Mouse (Mus musculus): ENCODE results near the gene Med13. TPM values are rescaled to one million over a fixed set of nuclear protein-coding genes. Genes with fewer than 3 reads are reported as not detected.

Gene Med13
- polyA plus RNA-seq, 1 experiment from 2014 or later: 12.7 TPM

DNA sequence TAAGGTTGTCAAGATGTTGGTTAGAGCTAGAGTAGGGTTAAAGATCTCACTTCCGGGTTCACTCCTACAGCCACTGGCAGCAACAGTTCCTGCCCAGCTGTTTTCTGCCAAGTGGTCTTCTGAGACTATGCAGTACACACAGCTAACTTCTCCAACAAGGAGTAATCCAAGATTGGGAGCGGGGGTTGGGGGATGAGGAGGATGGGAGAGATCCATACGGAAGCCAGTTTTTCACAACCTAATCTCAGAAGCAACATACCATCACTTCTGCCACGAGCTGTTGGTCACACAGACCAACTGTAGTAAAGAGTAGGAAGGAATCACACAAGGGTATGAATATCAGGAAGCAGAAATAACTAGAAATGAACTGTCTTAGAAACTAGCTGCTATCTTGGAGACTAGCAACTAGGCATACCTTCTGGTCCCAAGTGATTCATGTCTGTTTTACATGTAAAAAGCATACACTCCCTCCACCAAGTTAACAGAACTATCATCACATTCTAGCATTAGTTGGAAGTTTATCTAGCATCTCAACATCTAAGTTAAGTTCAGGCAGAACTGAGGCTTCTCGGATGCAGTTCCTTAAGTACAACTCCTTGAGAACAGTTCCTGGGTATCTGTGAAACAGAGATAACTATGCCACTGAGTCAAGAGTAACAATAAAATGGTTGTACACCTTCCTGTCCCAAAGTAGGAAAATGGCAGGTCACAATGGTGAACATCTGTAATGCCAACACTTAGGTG, 7.5 kb upstream of the Med13 start:
- ATAC-seq (ENCODE audit: low FRiP score) (no peak), DNase-seq (ENCODE audit: low spot score) (no peak)
- 86% methylated on average over 5 of the region's 5 CpGs for WGBS
- no peak overlapping the region for H3K4me2 ChIP-seq (replicated peaks)
- H3K9me3 ChIP-seq (ENCODE audit: control insufficient read depth, low read length): no peaks in the 10 kb centered on the region
- H3K27me3 ChIP-seq (ENCODE audit: control insufficient read depth, insufficient read depth, low read length): no peaks in the 10 kb centered on the region
- H3K27ac ChIP-seq: no peak overlapping the region
- H3K4me1 ChIP-seq (replicated peaks; ENCODE audit: control insufficient read depth, insufficient read depth, low read length): no peaks in the 10 kb centered on the region
- no peak overlapping the region for H3K9ac ChIP-seq
- no peaks in the 10 kb centered on the region for H3K36me3 ChIP-seq (replicated peaks; ENCODE audit: control insufficient read depth, insufficient read depth)
- no peak overlapping the region for H3K4me3 ChIP-seq (replicated peaks; ENCODE audit: low read length)

- ATAC-seq (ENCODE audit: low FRiP score) (peak; percentile 97), DNase-seq (ENCODE audit: low spot score) (peak; percentile 96)
- Histone ChIP-seq H3K9ac (peak overlapping the region; percentile 98), H3K9me3 (ENCODE audit: control insufficient read depth, low read length) (no peaks in the 10 kb centered on the region), H3K4me2 (replicated peaks) (peak overlapping the region; percentile 89), H3K36me3 (replicated peaks; ENCODE audit: control insufficient read depth, insufficient read depth) (peaks cover 14% of the 10 kb centered on the region), H3K4me1 (replicated peaks; ENCODE audit: control insufficient read depth, insufficient read depth, low read length) (peaks cover 27% of the 10 kb centered on the region), H3K27ac (peak overlapping the region; percentile 98), H3K27me3 (ENCODE audit: control insufficient read depth, insufficient read depth, low read length) (no peaks in the 10 kb centered on the region), H3K4me3 (replicated peaks; ENCODE audit: low read length) (peak overlapping the region; percentile 96)
- under 1% methylated on average over 44 of the region's 45 CpGs for WGBS
Observed at GRCm38 (mm10) chr11:86357984-86358528, 654 bp upstream of the Med13 start.

DNA sequence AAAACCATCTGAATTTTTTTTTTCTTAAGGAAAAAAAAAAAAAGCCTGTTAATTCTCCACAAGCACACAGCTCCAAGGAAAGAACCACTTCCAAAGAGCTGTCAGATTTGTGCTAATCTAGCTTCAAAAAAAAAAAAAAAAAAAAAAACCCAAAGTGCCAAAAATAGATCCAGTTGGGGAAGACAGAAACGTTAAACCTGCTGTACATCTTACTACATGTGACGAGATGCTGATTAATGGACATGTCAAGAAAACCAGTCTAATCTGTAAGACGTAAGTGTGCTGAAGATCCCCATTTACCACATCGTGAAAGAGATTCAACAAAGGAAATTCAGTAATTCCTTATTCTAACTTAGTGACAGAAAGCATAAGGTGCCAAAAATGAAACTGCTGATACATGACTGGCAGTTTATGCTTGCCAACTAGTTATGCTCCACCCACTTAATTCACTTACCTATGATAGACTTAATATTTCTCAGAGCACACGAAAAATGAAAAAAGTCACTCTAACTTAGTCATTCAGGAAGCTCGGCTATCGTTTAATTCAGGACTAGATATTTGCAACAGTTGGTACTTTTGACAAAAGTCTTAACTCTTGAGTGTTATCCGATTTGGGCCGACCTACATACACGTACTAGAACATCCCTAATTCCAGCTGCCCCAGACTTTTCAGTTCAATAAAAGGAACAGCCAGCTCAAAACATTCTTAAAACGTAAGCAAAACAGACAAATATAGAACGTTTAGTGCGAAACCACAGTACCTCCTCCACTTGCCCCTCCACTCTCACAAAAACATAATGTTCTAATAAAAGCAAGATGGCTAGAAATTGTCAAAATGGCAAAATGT, 1.2 kb downstream of the Med13 start:
- Histone ChIP-seq H3K9ac (peak overlapping the region; percentile 98), H3K4me3 (replicated peaks; ENCODE audit: low read length) (peak overlapping the region; percentile 96), H3K9me3 (ENCODE audit: control insufficient read depth, low read length) (no peaks in the 10 kb centered on the region), H3K4me1 (replicated peaks; ENCODE audit: control insufficient read depth, insufficient read depth, low read length) (peaks cover 33% of the 10 kb centered on the region), H3K4me2 (replicated peaks) (peak overlapping the region; percentile 89), H3K27ac (peak overlapping the region; percentile 98; the same call in 1 of the 2 replicates), H3K36me3 (replicated peaks; ENCODE audit: control insufficient read depth, insufficient read depth) (peaks cover 16% of the 10 kb centered on the region), H3K27me3 (ENCODE audit: control insufficient read depth, insufficient read depth, low read length) (no peaks in the 10 kb centered on the region)
- DNase-seq (ENCODE audit: low spot score) (peak; percentile 31), ATAC-seq (ENCODE audit: low FRiP score) (no peak)
- 13% methylated on average over 13 of the region's 13 CpGs for WGBS

DNA sequence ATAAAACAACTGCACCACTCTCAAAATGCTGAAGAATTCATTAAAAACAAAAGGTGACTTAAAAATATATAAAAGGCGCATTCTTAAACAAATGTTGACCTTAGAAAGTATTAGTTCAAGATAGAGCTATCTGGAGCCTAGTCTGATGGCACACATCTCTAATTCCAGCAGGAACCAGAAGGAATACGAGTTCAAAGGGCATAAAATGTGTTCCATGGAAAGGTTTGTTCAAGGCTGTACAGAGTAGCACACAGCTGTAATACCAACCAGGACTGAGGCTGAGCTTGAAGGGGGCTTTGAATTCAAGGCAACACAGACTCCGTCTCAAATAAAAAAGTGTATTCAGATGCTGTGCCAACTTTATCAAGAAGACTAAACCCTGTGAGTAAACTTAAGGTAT, 3.8 kb downstream of the Med13 start:
- no peaks in the 10 kb centered on the region for H3K27me3 ChIP-seq (ENCODE audit: control insufficient read depth, insufficient read depth, low read length)
- H3K27ac ChIP-seq: no peak overlapping the region
- no peak overlapping the region for H3K4me2 ChIP-seq (replicated peaks)
- whole genome bisulfite sequencing: 80% methylated on average over 3 of the region's 3 CpGs
- peaks cover 33% of the 10 kb centered on the region for H3K4me1 ChIP-seq (replicated peaks; ENCODE audit: control insufficient read depth, insufficient read depth, low read length)
- peaks cover 16% of the 10 kb centered on the region for H3K36me3 ChIP-seq (replicated peaks; ENCODE audit: control insufficient read depth, insufficient read depth)
- ATAC-seq (ENCODE audit: low FRiP score): no peak
- no peak overlapping the region for H3K4me3 ChIP-seq (replicated peaks; ENCODE audit: low read length)
- H3K9me3 ChIP-seq (ENCODE audit: control insufficient read depth, low read length): no peaks in the 10 kb centered on the region
- DNase-seq (ENCODE audit: low spot score): no peak
- no peak overlapping the region for H3K9ac ChIP-seq

GRCm38 (mm10) chr11:86351766-86352315, 5.6 kb downstream of the Med13 start:
- Histone ChIP-seq H3K27ac (no peak overlapping the region), H3K9me3 (ENCODE audit: control insufficient read depth, low read length) (no peaks in the 10 kb centered on the region), H3K27me3 (ENCODE audit: control insufficient read depth, insufficient read depth, low read length) (no peaks in the 10 kb centered on the region), H3K4me3 (replicated peaks; ENCODE audit: low read length) (no peak overlapping the region), H3K36me3 (replicated peaks; ENCODE audit: control insufficient read depth, insufficient read depth) (peaks cover 16% of the 10 kb centered on the region), H3K9ac (no peak overlapping the region), H3K4me1 (replicated peaks; ENCODE audit: control insufficient read depth, insufficient read depth, low read length) (peaks cover 33% of the 10 kb centered on the region), H3K4me2 (replicated peaks) (no peak overlapping the region)
- ATAC-seq (ENCODE audit: low FRiP score): no peak
- WGBS: 16% methylated on average over 3 of the region's 3 CpGs
- no peak for DNase-seq (ENCODE audit: low spot score)

GRCm38 (mm10) chr11:86350636-86351138, 6.7 kb downstream of the Med13 start:
- peaks cover 29% of the 10 kb centered on the region for H3K4me1 ChIP-seq (replicated peaks; ENCODE audit: control insufficient read depth, insufficient read depth, low read length)
- ATAC-seq (ENCODE audit: low FRiP score) (no peak), DNase-seq (ENCODE audit: low spot score) (no peak)
- peaks cover 20% of the 10 kb centered on the region for H3K36me3 ChIP-seq (replicated peaks; ENCODE audit: control insufficient read depth, insufficient read depth)
- no peaks in the 10 kb centered on the region for H3K27me3 ChIP-seq (ENCODE audit: control insufficient read depth, insufficient read depth, low read length)
- H3K4me2 ChIP-seq (replicated peaks): no peak overlapping the region
- no peak overlapping the region for H3K4me3 ChIP-seq (replicated peaks; ENCODE audit: low read length)
- 74% methylated on average over 1 of the region's 1 CpGs for WGBS
- no peaks in the 10 kb centered on the region for H3K9me3 ChIP-seq (ENCODE audit: control insufficient read depth, low read length)
- H3K27ac ChIP-seq: no peak overlapping the region
- no peak overlapping the region for H3K9ac ChIP-seq

DNA sequence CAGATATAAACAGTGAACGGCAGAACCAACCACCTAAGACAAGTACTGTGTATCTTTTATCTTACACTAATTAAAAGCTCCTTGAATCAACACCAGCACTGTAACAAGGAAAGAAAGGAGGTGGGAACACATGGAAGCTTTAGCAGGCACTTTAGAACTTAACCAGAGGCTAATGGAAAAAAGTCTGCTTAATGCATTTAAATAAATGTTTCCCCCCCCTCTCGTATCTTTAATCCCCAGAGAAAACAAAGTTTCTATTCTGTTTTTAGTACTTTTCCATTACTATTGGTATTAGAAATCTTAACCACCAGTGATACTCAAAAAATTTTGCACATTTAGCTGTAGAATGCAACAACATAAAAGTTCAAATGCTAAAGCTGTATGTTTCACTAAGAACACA, 8.1 kb downstream of the Med13 start:
- H3K36me3 ChIP-seq (replicated peaks; ENCODE audit: control insufficient read depth, insufficient read depth): peaks cover 24% of the 10 kb centered on the region
- no peak overlapping the region for H3K4me3 ChIP-seq (replicated peaks; ENCODE audit: low read length)
- no peaks in the 10 kb centered on the region for H3K9me3 ChIP-seq (ENCODE audit: control insufficient read depth, low read length)
- DNase-seq (ENCODE audit: low spot score) (no peak), ATAC-seq (ENCODE audit: low FRiP score) (no peak)
- H3K27ac ChIP-seq: no peak overlapping the region
- peaks cover 18% of the 10 kb centered on the region for H3K4me1 ChIP-seq (replicated peaks; ENCODE audit: control insufficient read depth, insufficient read depth, low read length)
- no peaks in the 10 kb centered on the region for H3K27me3 ChIP-seq (ENCODE audit: control insufficient read depth, insufficient read depth, low read length)
- no peak overlapping the region for H3K4me2 ChIP-seq (replicated peaks)
- no peak overlapping the region for H3K9ac ChIP-seq
- WGBS: 70% methylated on average over 2 of the region's 2 CpGs

DNA sequence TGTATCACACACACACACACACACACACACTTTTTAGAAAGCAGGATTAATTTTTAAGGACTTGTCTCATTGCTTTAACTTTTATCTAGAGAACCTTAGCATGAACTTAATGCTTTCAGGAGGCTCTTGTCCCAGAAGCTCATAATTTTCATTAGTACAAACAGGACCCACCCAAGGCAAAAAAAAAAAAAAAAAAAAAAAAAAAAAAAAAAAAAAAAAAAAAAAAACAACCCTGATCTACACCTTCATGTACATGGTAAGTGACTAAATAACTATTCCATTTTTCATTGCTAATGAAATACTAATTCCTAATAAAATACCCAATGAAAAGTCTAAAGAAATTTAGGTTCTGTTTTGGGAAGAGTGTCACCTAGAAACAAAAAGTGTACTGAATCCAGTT, 8.5 kb downstream of the Med13 start:
- Histone ChIP-seq H3K27ac (no peak overlapping the region), H3K9ac (no peak overlapping the region), H3K4me2 (replicated peaks) (no peak overlapping the region), H3K4me1 (replicated peaks; ENCODE audit: control insufficient read depth, insufficient read depth, low read length) (peaks cover 13% of the 10 kb centered on the region), H3K4me3 (replicated peaks; ENCODE audit: low read length) (no peak overlapping the region), H3K36me3 (replicated peaks; ENCODE audit: control insufficient read depth, insufficient read depth) (peaks cover 26% of the 10 kb centered on the region), H3K9me3 (ENCODE audit: control insufficient read depth, low read length) (no peaks in the 10 kb centered on the region), H3K27me3 (ENCODE audit: control insufficient read depth, insufficient read depth, low read length) (no peaks in the 10 kb centered on the region)
- ATAC-seq (ENCODE audit: low FRiP score) (no peak), DNase-seq (ENCODE audit: low spot score) (no peak)
